Mouse (Mus musculus) bone marrow macrophage, adult 2 months (primary cell): Measurements from ENCODE around the gene Numbl.

Source experiments
- CTCF ChIP-seq: IDR thresholded peaks from 2 replicates; pipeline ENCODE4 v1.5.1; 2012; ENCODE audit warnings: low read depth, mild to moderate bottlenecking, low read length, moderate library complexity
- POLR2A ChIP-seq: IDR thresholded peaks from 2 replicates; pipeline ENCODE4 v1.6.1; 2012; ENCODE audit warnings: mild to moderate bottlenecking, low read depth, low read length, borderline replicate concordance

GRCm38 (mm10) chr7:27243211-27243610 lies 15.0 kb upstream of the Numbl start:
- TF ChIP-seq CTCF (no peak), POLR2A (no peak)
